Mouse (Mus musculus) forebrain, embryonic 12.5 days (tissue): ENCODE data around the gene Tacr2. TPM values are rescaled to one million over a fixed set of nuclear protein-coding genes. Genes with fewer than 3 reads are reported as not detected.

Experiments used
- ATAC-seq: fragments of 200-750 bp; cut with Nextera tagmentation; 2 replicates; pipeline ENCODE4 v1.8.0; 2017; ENCODE audit warnings: moderate TSS enrichment; ENCODE audit not compliant: low FRiP score
- H3K27ac ChIP-seq: fragments of 300-500 bp; sonication (generic); 2 replicates; pipeline ENCODE4 v1.5.1; 2016; ENCODE audit warnings: mild to moderate bottlenecking
- H3K27me3 ChIP-seq: fragments of 300-500 bp; sonication (generic); 2 replicates; pipeline ENCODE4 v1.6.1; 2016; ENCODE audit warnings: mild to moderate bottlenecking
- H3K36me3 ChIP-seq: fragments of 300-500 bp; sonication (generic); replicated peaks from 2 replicates; pipeline ENCODE4 v1.6.1; 2016; ENCODE audit warnings: mild to moderate bottlenecking
- H3K4me1 ChIP-seq: fragments of 300-500 bp; sonication (generic); 2 replicates; pipeline ENCODE4 v1.6.1; 2016
- H3K4me2 ChIP-seq: fragments of 300-500 bp; sonication (generic); 2 replicates; pipeline ENCODE4 v1.6.1; 2016; ENCODE audit warnings: mild to moderate bottlenecking, moderate library complexity
- H3K4me3 ChIP-seq: fragments of 300-500 bp; sonication (generic); replicated peaks from 2 replicates; pipeline ENCODE4 v1.5.1; 2016; ENCODE audit warnings: mild to moderate bottlenecking
- H3K9ac ChIP-seq: fragments of 300-500 bp; sonication (generic); 2 replicates; pipeline ENCODE4 v1.6.1; 2016; ENCODE audit warnings: mild to moderate bottlenecking
- H3K9me3 ChIP-seq: fragments of 300-500 bp; sonication (generic); 2 replicates; pipeline ENCODE4 v1.6.1; 2016
- WGBS: fragments of 180-500 bp; shearing (Covaris S2); methylation state at CpG from one replicate; pipeline ENCODE4 v1.1.7; 2016; 5-methylcytosine and 5-hydroxymethylcytosine counted together
- polyA plus RNA-seq: library from polyadenylated mRNA; unstranded; fragments of >200 nt; fragmentation: Nextera tagmentation; extraction: Ambion mirVana; gene quantifications from 2 replicates; pipeline ENCODE4 v1.2.1, GENCODE M21; 2016

Tacr2 gene
- polyA plus RNA-seq, 1 experiment from 2014 or later: not detected

- Histone ChIP-seq H3K4me1 (peaks cover 13% of the 10 kb centered on the region), H3K27ac (peak overlapping the region; percentile 50; the same call in 1 of the 2 replicates), H3K36me3 (no peaks in the 10 kb centered on the region), H3K4me3 (no peak overlapping the region), H3K9ac (no peak overlapping the region), H3K4me2 (no peak overlapping the region), H3K9me3 (no peaks in the 10 kb centered on the region), H3K27me3 (no peaks in the 10 kb centered on the region)
- ATAC-seq: peak; percentile 33; the same call in 1 of the 2 replicates
- WGBS: 28% methylated on average over 6 of the region's 6 CpGs
These were observed 59.2 kb downstream of the Tacr2 start for GRCm38 (mm10) chr10:62311464-62311863.

DNA sequence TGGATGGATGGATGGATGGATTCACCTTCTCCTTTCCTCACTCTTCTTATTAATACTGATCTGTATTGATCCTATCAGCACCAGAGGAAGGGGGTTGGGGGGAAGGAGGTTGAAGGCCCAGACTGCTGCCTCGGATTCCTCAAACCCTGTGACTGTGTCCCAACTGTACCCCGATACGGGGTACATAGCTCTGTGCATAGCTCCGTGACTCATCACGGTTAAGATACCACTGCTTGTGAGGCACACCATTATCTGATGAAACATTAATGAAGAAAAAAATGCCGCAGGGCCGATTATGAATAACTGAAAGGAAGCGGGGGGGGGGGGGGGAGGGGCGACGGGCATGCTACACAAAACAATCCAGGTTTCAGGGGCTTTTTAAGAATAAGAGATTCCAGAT is 60.9 kb downstream of the Tacr2 start:
- no peak overlapping the region for H3K4me2 ChIP-seq
- H3K4me3 ChIP-seq: no peak overlapping the region
- no peak for ATAC-seq
- no peak overlapping the region for H3K9ac ChIP-seq
- H3K4me1 ChIP-seq: peaks cover 13% of the 10 kb centered on the region
- 72% methylated on average over 10 of the region's 10 CpGs for WGBS
- H3K9me3 ChIP-seq: no peaks in the 10 kb centered on the region
- no peaks in the 10 kb centered on the region for H3K36me3 ChIP-seq
- H3K27me3 ChIP-seq: no peaks in the 10 kb centered on the region
- H3K27ac ChIP-seq: no peak overlapping the region

DNA sequence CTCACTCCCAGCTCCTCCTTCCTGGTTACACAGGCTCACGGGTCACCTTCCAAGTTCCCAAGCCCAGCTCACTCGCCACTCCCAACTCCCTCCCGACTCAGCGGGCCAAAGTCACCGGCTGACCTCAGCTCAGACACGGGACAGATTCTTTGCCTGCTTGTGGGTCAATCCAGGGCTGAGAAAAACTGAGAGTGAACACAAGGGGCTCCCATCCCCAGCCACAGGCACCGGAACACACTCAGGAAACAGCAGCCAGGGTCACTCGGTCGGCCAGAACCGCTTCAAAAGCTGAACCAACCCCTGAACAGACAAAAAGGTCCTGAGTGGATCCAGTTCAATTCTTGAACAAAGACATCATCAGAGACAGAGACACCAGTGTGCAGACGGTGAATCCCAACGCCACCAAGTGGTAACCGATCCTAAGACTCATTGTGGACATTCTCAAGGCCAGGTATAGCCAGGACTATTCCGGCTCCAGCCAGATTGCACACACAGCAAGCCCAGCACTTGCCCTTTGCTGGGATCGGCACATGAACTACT is 61.7 kb downstream of the Tacr2 start:
- 61% methylated on average over 15 of the region's 15 CpGs for WGBS

More for the DNA sequence above, 61.7 kb downstream of the Tacr2 start:
- Histone ChIP-seq H3K9ac (no peak overlapping the region), H3K9me3 (no peaks in the 10 kb centered on the region), H3K4me1 (peaks cover 13% of the 10 kb centered on the region), H3K27me3 (no peaks in the 10 kb centered on the region), H3K27ac (no peak overlapping the region), H3K4me3 (no peak overlapping the region), H3K36me3 (no peaks in the 10 kb centered on the region), H3K4me2 (no peak overlapping the region)
- ATAC-seq: no peak

Other genes with a start within 250 kb of the Tacr2 start
- gene Neurog3, start 119.3 kb upstream of the Tacr2 start, polyA plus RNA-seq: 0.65 and 0.67 TPM in 2 replicates
- gene Fam241b, start 108.5 kb upstream of the Tacr2 start, polyA plus RNA-seq: 58.2 and 60.1 TPM in 2 replicates
- 11.7 and 13.7 TPM in 2 replicates for gene Tspan15, start 21.2 kb upstream of the Tacr2 start, polyA plus RNA-seq
- 38.5 and 43.3 TPM in 2 replicates for gene Hk1, start 127.5 kb downstream of the Tacr2 start, polyA plus RNA-seq
- 0.11 and 0.28 TPM in 2 replicates for gene Hkdc1, start 170.1 kb downstream of the Tacr2 start, polyA plus RNA-seq
- 0.65 and 0.88 TPM in 2 replicates for gene 4930507D05Rik, start 197.1 kb downstream of the Tacr2 start, polyA plus RNA-seq
- 26.4 and 28.9 TPM in 2 replicates for gene Supv3l1, start 197.3 kb downstream of the Tacr2 start, polyA plus RNA-seq
- gene Vps26a, start 234.4 kb downstream of the Tacr2 start, polyA plus RNA-seq: 89.7 and 95.6 TPM in 2 replicates